Mouse (Mus musculus) ES-Bruce4 (cell line): ENCODE data around the gene Lysmd2. TPM values are rescaled to one million over a fixed set of nuclear protein-coding genes. Genes with fewer than 3 reads are reported as not detected.
A peak's percentile ranks its signal among the peaks of the same experiment; 100 is the strongest.
"Not testable (repeated sequence)": the region's sequence is repeated elsewhere in the genome, so short reads cannot be mapped to it uniquely, and the experiment has no call there.

Source experiments
- H3K27ac ChIP-seq: 2 replicates; pipeline ENCODE4 v1.5.1; 2012; ENCODE audit warnings: low read length, inconsistent platforms; ENCODE audit not compliant: insufficient read depth
- H3K27me3 ChIP-seq: 2 replicates; pipeline ENCODE4 v1.6.1; 2012; ENCODE audit warnings: mild to moderate bottlenecking, low read length, inconsistent platforms; ENCODE audit not compliant: control insufficient read depth, poor library complexity, insufficient read depth, severe bottlenecking
- H3K36me3 ChIP-seq: 2 replicates; pipeline ENCODE4 v1.6.1; 2012; ENCODE audit warnings: inconsistent platforms, mild to moderate bottlenecking, low read length, moderate library complexity; ENCODE audit not compliant: control insufficient read depth, poor library complexity, insufficient read depth, severe bottlenecking
- H3K4me1 ChIP-seq: one replicate; pipeline ENCODE4 v1.8.1; 2011; ENCODE audit warnings: low read length; ENCODE audit not compliant: control insufficient read depth, insufficient read depth
- H3K4me3 ChIP-seq: 2 replicates; pipeline ENCODE4 v1.5.1; 2011; ENCODE audit warnings: low read depth, mild to moderate bottlenecking, low read length
- H3K9ac ChIP-seq: 2 replicates; pipeline ENCODE4 v1.6.1; 2012; ENCODE audit warnings: low read depth, mild to moderate bottlenecking, inconsistent platforms; ENCODE audit not compliant: poor library complexity, severe bottlenecking
- H3K9me3 ChIP-seq: replicated peaks from 2 replicates; pipeline ENCODE4 v1.6.1; 2012; ENCODE audit warnings: mild to moderate bottlenecking, low read length, inconsistent platforms; ENCODE audit not compliant: control insufficient read depth, poor library complexity, insufficient read depth, severe bottlenecking
- CTCF ChIP-seq: IDR thresholded peaks from one replicate; pipeline ENCODE4 v1.8.1; 2011; ENCODE audit warnings: low read depth, low read length
- EP300 ChIP-seq: IDR thresholded peaks from 2 replicates; pipeline ENCODE4 v1.6.1; 2011; ENCODE audit warnings: low read depth, low read length; ENCODE audit not compliant: insufficient read depth
- POLR2A ChIP-seq: IDR thresholded peaks from one replicate; pipeline ENCODE4 v1.8.1; 2011; ENCODE audit warnings: low read length; ENCODE audit not compliant: insufficient read depth
- polyA plus RNA-seq: library from polyadenylated mRNA; stranded (reverse); fragments of >200 nt; gene quantifications from 2 replicates; pipeline ENCODE4 v1.2.4, GENCODE M21; 2011; ENCODE audit warnings: low read depth; ENCODE audit not compliant: missing spikeins, insufficient read depth, insufficient read length

Gene Lysmd2
- polyA plus RNA-seq, 1 experiment, result 8.3 TPM

DNA sequence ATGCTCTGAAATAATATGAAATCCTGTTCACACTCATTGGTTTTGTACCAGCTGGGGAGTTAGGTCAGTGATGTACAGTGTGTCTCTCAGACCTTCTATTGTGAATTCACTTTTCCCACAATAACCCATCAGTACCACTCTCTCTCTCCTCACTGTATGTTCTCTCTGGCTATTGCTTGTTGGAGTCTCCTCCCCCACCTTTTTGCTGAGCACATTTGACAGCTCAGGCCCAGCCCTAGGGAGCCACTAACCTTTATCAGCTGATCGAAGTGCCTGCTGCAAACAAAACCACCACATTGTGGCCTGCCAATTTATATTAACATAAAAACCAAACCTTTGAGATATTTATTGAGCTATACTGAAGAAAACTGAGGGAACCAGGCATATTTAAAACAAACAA, 16.0 kb upstream of the Lysmd2 start:
- Histone ChIP-seq H3K9ac (no peak overlapping the region), H3K36me3 (no peaks in the 10 kb centered on the region), H3K4me1 (peaks cover 1% of the 10 kb centered on the region), H3K9me3 (no peaks in the 10 kb centered on the region), H3K27ac (no peak overlapping the region), H3K4me3 (no peak overlapping the region), H3K27me3 (no peaks in the 10 kb centered on the region; the same call in 1 of the 2 replicates)
- TF ChIP-seq EP300 (no peak), POLR2A (no peak), CTCF (no peak)

DNA sequence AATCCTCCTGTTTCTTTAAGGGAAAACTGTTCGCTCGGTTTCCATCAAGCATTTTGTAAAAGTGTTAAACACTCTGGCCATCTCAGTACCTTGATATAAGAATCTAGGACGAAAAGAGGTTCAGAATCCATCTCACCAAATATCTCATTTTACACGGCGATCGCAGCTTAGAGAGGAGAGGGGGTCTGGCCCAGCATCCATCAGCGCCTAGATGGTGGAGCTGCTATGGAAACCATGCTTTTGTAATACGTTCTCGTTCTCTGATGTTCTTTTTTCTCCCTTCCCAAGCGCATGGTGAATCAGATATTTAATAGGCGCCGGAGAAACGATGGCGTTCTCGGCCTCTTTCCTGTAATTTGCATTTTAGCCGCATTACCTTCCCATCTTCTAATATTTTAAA, 15.6 kb upstream of the Lysmd2 start:
- Histone ChIP-seq H3K9ac (peak overlapping the region; percentile 28; the same call in 1 of the 2 replicates), H3K9me3 (no peaks in the 10 kb centered on the region), H3K4me3 (no peak overlapping the region), H3K36me3 (no peaks in the 10 kb centered on the region), H3K27me3 (no peaks in the 10 kb centered on the region; the same call in 1 of the 2 replicates), H3K4me1 (peaks cover 1% of the 10 kb centered on the region), H3K27ac (no peak overlapping the region)
- TF ChIP-seq POLR2A, result no peak
- no peak for TF ChIP-seq EP300
- TF ChIP-seq CTCF, result no peak

DNA sequence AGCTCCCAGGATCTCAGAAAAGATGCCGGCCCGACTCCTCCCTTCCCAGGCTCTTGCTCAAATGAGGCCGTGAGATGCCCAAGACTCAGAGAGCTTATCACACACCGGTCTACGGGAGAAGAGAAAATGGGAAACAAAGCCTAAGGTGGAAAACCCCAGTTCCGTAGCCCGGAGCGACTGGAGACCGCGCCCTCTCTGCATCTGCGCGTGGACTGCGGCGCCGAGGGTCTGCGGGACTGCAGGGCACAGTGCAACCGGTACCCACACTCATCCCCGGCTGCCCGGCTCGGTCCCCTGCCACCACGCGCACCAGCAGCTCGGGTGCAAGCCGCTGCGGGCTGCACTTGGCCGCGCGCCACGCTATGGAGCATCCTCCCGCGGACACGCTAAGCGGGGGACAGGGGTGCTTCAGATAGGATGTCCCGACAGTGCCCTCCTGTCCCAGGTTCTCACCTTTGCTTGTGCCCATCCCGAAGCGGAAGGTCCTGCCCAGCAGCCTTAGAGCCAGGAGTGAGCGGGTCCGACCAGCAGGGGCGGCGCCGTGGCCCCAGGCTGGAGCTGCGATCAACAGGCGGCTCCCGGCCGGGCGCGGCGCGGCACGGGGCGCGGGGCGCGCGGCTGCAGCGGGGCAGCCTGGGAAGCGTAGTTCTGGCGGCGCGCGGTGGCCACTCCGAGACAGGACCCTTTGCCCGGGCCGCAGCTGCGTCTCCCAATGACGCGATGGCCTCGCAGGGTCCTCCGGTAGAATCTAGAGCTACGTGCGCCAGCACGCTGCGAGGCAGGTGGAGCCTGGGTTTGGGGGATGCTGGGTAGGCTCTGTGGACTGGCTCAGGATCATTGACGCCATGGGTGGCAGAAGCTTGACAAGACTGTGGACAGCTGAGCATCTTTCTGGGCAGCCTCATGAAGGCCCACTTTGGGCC, 14.7 kb upstream of the Lysmd2 start, which contains the start of gene Tmod2:
Gene Tmod2 (minus strand): TSS at position 755 of the 923 bp plus-strand sequence.
- TF ChIP-seq POLR2A (no peak), EP300 (no peak), CTCF (no peak)
- Histone ChIP-seq H3K4me1 (peaks cover 1% of the 10 kb centered on the region), H3K27me3 (no peaks in the 10 kb centered on the region), H3K27ac (no peak within 1 kb of the TSS), H3K4me3 (peak within 1 kb of the TSS; percentile 95), H3K9ac (peak within 1 kb of the TSS; percentile 65), H3K9me3 (no peaks in the 10 kb centered on the region), H3K36me3 (no peaks in the 10 kb centered on the region)

DNA sequence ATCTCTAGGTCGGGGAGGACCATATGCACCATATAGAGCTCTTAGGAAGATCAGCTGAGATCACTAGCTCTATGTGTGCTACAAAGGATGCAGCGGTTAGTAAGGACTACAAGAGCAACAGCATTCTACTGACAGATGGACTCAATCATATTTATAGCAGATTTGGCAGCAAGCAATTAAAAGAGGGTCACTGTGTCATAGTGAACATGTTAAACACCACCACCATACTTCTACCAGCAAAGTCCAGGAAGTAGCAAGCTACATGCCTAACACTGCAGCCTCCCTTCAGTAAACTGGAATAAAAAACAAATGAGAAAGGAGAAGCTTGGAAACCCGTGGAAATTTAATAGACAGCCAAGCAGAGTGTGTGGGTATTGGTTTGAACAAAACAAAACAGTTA, 9.0 kb upstream of the Lysmd2 start:
- no peaks in the 10 kb centered on the region for H3K4me1 ChIP-seq
- no peaks in the 10 kb centered on the region for H3K36me3 ChIP-seq
- no peak overlapping the region for H3K9ac ChIP-seq
- H3K9me3 ChIP-seq, result no peaks in the 10 kb centered on the region
- H3K4me3 ChIP-seq, result no peak overlapping the region
- no peaks in the 10 kb centered on the region for H3K27me3 ChIP-seq
- H3K27ac ChIP-seq, result no peak overlapping the region
- TF ChIP-seq EP300, result no peak
- no peak for TF ChIP-seq CTCF
- no peak for TF ChIP-seq POLR2A

DNA sequence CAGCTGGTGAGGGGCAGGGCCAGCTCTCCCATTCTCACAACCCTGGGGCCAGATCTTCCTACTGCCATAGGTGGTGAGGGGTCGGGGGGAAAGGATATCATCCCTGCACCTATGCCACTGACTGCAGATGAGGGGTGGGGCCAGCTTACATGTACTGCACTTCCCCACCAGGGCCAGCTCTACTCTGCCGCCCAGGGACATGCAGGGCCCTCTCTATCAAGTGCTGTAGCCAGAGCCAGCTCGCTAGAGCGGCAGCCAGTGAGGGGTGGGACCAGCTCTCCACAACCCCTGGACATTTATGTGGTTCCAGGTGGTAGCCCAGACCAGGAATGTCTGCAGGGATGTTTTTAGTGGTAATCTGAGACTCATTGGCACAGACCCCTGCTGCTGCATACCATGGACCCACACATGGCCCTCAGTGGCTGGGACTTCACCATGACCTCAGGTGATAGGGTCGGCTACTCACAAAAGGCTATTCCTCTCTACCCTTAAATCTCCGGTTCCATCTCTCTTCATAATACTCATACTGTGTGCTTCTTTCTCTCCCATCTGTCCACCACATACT, 6.6 kb upstream of the Lysmd2 start:
- no peaks in the 10 kb centered on the region for H3K4me1 ChIP-seq
- H3K36me3 ChIP-seq, result no peaks in the 10 kb centered on the region
- no peak overlapping the region for H3K9ac ChIP-seq
- no peaks in the 10 kb centered on the region for H3K9me3 ChIP-seq
- no peak overlapping the region for H3K27ac ChIP-seq
- no peak for TF ChIP-seq CTCF
- no peak for TF ChIP-seq EP300
- TF ChIP-seq POLR2A, result no peak
- no peak overlapping the region for H3K4me3 ChIP-seq
- H3K27me3 ChIP-seq, result no peaks in the 10 kb centered on the region

DNA sequence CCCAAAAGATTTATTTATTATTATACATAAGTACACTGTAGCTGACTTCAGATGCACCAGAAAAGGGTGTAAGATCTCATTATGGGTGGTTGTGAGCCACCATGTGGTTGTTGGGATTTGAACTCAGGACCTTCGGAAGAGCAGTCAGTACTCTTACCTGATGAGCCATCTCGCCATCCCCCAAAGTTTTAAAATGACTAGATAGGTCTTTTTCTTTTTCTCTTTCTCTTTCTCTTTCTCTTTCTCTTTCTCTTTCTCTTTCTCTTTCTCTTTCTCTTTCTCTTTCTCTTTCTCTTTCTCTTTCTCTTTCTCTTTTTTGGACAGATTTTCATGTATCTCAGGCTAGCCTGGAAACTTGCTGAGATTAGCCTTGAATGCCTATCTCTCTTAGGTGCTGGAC, 5.8 kb upstream of the Lysmd2 start:
- H3K27me3 ChIP-seq, H3K36me3 ChIP-seq, H3K9me3 ChIP-seq, H3K4me3 ChIP-seq, H3K4me1 ChIP-seq, H3K9ac ChIP-seq, H3K27ac ChIP-seq: not testable (repeated sequence)
